Mouse (Mus musculus) megakaryocyte-erythroid progenitor cell, adult 5 weeks (primary cell): ENCODE data around the gene Plk1. TPM values are rescaled to one million over a fixed set of nuclear protein-coding genes. Genes with fewer than 3 reads are reported as not detected.

Experiments used
- polyA plus RNA-seq: library from polyadenylated mRNA; stranded (reverse); fragments of >175 nt; gene quantifications from 2 replicates; pipeline ENCODE4 v1.2.3, GENCODE M21; 2012

Plk1 gene
- polyA plus RNA-seq: 46.1 and 77.7 TPM in 2 replicates

DNA sequence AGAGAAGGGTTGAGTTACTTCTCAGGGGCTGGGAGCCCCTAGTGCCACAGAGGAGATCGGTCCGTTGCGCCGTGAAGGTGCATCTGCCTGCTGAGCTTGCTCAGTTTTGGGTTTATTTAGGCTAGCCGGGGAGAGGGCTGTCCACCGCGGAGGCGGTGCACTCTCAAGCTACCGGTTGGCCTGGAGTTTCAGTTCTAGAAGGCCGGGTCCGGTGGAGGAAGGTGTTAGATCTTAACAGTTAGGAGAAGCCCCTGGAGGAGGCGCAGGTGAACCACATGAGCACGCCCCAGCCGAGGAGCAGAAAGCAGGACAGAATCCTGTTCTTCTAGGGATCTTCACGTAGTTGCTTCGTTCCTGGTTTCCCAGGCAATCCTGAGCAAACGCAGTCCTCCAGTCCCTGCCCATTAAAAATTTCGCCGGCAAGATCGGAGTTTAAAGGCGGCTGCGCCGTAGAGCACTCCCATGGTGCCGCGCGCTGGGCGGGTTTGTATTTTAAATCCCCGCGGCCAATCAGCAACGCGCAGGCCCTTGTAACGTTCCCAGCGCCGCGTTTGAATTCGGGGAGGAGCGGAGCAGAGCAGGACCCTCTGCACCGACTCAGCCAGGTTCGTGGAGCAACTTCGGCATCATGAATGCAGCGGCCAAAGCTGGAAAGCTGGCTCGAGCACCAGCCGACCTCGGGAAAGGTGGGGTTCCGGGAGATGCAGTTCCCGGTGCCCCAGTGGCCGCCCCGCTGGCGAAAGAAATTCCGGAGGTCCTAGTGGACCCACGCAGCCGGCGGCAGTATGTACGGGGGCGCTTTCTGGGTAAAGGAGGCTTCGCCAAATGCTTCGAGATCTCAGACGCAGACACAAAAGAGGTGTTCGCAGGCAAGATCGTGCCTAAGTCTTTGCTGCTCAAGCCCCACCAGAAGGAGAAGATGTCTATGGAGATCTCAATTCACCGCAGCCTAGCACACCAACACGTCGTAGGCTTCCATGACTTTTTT lies at the start of gene Plk1:
TSS of gene Plk1 (plus strand) at position 525 of the 988 bp plus-strand sequence.

DNA sequence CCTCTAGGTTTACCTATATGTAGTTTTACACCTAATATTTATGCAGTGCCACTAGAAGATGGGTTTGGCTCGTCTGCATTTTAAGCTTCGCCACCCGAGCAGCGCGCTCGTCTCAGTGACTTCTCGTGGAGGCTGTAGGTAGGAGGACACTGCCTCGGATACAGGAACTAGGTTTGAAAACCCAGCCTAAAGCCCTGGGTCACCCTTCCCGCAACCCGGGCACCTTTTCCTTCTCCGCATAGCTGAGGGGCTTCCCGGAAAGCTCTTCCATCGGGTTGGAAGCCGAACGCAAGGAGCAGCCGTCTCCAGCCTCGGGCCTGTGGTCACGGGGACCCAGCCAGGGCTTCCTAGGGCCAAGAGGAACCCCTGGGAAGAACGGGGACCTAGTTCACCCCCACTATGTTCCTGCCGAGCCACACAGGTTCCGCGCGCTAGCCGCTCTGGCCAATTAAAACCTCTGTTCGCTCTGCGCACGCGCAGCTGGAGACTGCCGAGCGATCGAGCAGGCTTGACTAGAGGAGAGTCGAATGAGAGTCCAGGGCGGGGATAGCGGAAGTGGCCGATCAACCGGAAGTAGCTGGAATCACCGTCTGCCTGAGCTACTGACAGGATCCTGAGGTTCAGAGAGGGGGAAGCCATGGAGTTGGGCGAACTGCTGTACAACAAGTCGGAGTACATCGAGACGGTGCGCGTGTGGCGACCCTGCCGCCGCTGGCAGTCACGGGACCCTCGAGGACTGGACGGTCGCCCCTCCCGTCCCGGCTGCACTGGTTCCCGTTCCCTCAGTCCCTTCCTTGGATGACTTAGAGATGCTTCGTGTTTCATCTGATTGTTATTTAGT lies 26.5 kb upstream of the Plk1 start, which contains the start of the genes Palb2 and Dctn5:
TSS of gene Palb2 (minus strand) at position 489 of the 841 bp plus-strand sequence.
TSS of gene Dctn5 (plus strand) at position 545 of the 841 bp plus-strand sequence.

DNA sequence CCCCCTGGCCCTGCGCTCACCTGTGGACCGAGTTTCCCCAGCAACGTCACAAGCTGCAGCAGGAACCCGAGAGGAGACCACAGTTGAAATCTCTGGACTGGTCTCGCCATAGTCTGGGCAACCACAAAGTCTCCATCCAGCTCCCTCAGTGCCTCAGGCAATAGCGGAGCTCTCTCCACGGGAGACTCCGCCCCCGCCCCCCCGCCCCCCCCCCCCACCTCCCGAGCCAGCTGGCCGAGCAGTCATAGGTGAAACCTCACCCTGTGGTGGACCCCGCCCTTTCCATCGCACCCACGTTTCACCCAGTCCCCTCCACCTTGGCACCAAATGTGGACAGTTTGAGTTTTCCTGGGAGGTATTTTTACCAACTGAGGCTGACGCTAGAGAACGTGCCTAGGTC lies 26.8 kb downstream of the Plk1 start, which contains the start of gene Ern2:
TSS of gene Ern2 (minus strand) at position 165 of the 400 bp plus-strand sequence.

DNA sequence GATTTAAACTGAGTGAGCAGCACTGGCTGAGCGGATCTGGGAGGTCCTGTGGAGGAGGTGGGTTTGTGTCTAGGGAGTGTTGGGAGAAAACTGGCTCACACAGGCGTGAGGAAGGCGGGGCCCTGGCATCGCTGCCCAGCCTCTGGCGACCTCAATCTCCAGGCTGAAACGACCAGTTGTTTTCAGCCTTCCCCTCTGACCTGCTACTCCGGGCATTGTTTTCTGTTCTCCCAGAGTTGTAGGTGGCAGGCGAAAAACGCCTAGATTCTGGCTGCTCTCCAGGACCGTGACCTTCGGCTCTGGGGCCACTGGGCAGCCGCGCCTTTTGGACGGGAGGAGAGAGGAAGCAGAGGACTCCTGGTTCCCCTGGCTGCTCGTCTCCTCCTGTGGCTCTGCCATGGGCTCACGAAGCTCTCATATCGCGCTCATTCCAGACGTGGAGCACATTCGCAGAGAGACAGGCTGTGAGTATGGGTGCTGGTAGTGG lies 60.1 kb downstream of the Plk1 start, which contains the start of gene Chp2:
TSS of gene Chp2 (plus strand) at position 182 of the 487 bp plus-strand sequence.

Other genes starting within 250 kb of the Plk1 start
- 7.0 and 7.8 TPM in 2 replicates for gene Cog7, start 177.7 kb upstream of the Plk1 start, polyA plus RNA-seq
- gene Gga2, start 138.2 kb upstream of the Plk1 start, polyA plus RNA-seq: 53.6 and 60.6 TPM in 2 replicates
- 17.6 and 25.3 TPM in 2 replicates for gene Ubfd1, start 92.3 kb upstream of the Plk1 start, polyA plus RNA-seq
- 10.0 and 11.0 TPM in 2 replicates for gene Ears2, start 92.2 kb upstream of the Plk1 start, polyA plus RNA-seq
- 656 and 702 TPM in 2 replicates for gene Ndufab1, start 57.6 kb upstream of the Plk1 start, polyA plus RNA-seq
- gene Palb2, start 26.5 kb upstream of the Plk1 start, polyA plus RNA-seq: 2.2 and 2.7 TPM in 2 replicates
- gene Dctn5, start 26.4 kb upstream of the Plk1 start, polyA plus RNA-seq: 4.9 and 6.9 TPM in 2 replicates
- gene Ern2, start 26.8 kb downstream of the Plk1 start, polyA plus RNA-seq: 0.10 TPM in 1 of 2 replicates, not detected in the other
- gene Chp2, start 60.1 kb downstream of the Plk1 start, polyA plus RNA-seq: not detected in 2 replicates
- 3.2 and 3.7 TPM in 2 replicates for gene Prkcb, start 129.3 kb downstream of the Plk1 start, polyA plus RNA-seq